Mouse (Mus musculus) 416B (cell line): ENCODE data around the gene Spata25.

Experiments
- DNase-seq: peaks from one replicate; pipeline ENCODE4 v3.0.0; 2011; ENCODE audit warnings: low read depth

The Spata25 gene

GRCm38 (mm10) chr2:164804533-164805331 is 23.6 kb downstream of the Spata25 start, which contains the start of the genes Acot8 and Zswim3:
Gene Acot8, minus strand, starts transcription at chr2:164804882.
Gene Zswim3, plus strand, starts transcription at chr2:164805098.
- DNase-seq: peak; percentile 100

- peak; percentile 21 for DNase-seq
Measured at GRCm38 (mm10) chr2:164803921-164804313, 24.4 kb downstream of the Spata25 start.

DNA sequence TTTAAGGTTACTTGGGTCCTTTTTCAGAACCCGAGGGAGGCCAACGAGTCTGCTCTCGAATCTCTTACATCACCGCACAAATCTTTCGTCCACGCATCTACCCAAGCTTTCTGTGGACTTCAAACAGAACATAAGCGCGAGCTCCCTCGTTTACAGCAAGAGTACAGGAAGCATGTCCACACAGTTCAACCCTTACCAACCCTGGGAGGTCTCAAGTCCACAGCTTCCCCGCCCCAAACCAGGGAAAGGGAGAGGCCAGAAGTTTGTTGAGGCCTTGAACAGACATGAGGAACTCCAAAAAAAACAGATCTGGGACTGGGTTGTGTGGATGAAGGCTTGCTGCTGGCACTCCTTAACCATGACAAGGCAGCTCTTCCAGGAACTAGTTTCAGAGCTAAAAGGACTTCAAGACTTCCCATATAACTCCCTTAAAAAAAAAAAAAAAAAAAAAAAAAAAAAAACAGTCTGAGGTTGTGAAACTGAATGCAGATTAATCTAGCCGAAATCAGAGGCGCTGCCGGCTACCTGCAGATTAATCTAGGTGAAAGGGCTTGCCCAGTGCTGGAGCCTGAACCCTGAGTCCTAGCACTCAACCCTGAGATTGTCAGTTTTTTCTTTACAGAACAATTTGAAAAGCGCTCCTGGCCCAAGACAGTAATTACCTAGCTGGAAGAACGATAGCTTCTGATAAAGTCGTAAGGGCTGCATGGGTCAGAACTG is 25.0 kb downstream of the Spata25 start:
- DNase-seq: peak; percentile 29

DNA sequence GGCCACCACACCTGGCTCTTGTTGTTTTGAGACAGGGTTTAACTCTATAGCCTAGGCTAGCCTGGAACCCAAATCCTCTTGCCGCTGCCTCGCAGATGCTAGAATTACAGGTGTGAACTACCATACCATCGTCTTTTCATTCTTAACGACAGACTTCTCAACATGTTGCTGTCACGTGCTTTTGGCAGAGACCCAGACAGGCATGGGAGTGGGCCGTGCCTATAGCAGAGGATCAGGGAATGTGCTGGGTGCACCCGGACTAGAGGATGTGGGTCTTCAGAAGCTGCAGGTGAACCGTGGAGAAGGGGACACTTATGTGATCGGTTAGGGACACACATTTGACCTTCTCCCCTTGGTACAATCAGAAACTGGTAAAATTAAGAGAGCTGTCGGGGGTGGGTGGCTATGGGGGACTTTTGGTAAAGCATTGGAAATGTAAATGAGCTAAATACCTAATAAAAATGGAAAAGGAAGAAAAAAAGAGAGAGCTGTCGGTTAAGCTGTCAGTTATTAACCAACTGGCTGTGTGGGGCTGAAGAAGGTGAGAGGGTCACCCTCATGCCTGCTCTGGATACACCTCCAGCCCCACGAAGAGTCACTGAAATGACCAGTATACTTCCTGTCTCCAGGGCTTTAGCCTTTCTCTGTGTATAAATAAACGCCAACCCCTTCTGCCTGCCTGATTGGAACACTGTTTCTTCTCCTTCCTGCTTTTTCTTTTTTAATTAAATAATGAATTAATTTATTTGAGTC is 27.9 kb downstream of the Spata25 start:
- DNase-seq: no peak

- DNase-seq: peak; percentile 76
Measured at GRCm38 (mm10) chr2:164798554-164798953, 29.8 kb downstream of the Spata25 start.

GRCm38 (mm10) chr2:164795868-164796267 is 32.5 kb downstream of the Spata25 start:
- DNase-seq: no peak

DNA sequence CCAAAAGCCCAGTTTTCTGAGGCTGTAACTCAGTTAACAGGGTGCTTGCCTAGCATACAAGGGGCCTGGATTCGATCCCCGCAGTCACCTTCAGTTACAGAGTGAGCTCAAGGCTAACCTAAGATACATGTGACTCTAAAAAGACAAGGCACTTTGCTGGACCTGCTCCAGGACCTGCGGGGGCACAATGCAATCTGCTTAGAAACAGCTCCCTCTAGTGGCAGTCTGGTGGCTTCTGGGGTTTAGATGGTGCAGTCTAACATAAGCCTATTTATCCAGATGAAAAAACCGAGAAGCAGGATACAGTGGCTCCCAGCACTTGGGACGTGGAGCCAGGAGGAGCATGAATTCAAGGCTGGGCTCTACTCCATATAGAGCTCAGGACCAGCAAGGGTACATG is 34.0 kb downstream of the Spata25 start:
- DNase-seq: peak; percentile 91

GRCm38 (mm10) chr2:164793772-164794171 is 34.6 kb downstream of the Spata25 start:
- DNase-seq: peak; percentile 62

- DNase-seq: peak; percentile 56
Measured at GRCm38 (mm10) chr2:164793236-164793635, 35.1 kb downstream of the Spata25 start.

DNA sequence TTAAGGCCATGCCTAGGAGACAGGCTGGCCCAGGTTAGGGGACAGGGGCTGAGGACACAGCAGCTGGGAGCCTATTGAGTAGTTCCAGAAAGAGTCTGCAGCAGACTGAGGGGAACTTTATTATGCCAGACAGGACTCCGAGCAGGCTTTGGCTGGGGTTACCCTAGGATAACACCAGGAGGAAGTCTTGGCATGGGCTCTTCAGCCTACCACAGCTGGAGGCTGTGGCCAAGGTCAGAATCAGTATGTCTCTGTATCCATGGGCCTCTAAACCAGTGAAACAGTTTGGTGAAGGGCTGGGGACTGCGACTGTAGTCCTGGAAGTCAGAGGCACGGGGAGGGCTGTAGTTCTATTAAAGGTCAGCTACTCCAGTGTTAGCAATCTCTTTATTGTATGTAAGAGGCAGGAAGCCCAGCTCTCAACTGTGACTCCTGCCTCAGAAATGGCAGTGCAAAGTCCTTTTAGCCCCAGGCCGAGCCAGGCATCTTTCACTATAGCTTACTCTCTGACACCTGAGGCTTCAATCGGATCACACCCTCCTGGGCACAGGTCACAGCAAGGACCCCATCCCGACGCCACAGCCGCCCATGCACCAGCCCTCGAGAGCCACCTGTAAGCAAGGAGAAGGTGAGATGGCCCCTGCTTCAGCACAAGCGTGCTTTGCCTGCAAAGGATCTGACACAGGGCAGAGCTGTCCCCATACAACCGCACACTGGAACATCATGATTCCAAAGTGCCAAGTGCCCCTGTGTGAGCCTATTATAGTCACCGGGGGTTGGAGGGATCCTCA is 35.7 kb downstream of the Spata25 start:
- no peak for DNase-seq

DNA sequence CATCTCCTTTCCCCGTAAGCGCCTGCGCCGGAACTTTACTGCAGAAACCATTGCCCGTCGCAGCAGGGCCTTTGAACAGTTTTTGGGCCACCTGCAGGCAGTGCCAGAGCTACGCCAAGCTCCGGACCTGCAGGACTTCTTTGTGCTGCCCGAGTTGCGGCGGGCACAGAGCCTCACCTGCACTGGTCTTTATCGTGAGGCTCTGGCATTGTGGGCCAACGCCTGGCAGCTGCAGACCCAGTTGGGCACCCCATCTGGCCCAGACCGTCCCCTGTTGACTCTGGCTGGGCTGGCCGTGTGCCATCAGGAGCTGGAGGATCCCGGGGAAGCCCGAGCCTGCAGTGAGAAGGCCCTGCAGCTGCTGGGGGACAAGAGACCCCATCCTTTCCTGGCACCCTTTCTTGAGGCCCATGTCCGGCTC is 36.5 kb downstream of the Spata25 start:
- no peak for DNase-seq

- DNase-seq: peak; percentile 11
Measured at GRCm38 (mm10) chr2:164790451-164790850, 37.9 kb downstream of the Spata25 start.

DNA sequence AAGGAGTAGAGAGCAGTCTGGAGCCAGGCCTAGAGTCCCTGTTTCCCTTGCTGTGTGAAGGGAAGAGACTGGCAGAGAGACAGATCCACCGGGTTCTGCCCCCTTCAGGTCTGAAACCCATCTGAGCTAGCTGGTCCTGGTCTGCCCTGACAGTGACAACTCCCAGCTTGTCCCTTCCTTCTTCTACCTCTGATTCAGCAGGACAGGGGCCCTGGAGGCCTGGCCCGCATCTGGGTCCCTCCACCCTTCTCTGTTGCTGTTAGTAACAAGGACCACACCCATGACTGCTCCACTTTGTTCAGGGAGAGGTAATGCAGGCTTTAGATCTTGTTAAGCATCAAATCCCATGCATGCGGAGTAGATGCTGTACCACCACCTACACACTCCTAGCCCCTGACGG is 39.9 kb downstream of the Spata25 start:
- no peak for DNase-seq

- no peak for DNase-seq
Measured at GRCm38 (mm10) chr2:164787779-164788178, 40.6 kb downstream of the Spata25 start.

GRCm38 (mm10) chr2:164787032-164787431 is 41.3 kb downstream of the Spata25 start:
- peak; percentile 77 for DNase-seq

- DNase-seq: peak; percentile 40
Measured at GRCm38 (mm10) chr2:164786388-164786885, 41.9 kb downstream of the Spata25 start.

DNA sequence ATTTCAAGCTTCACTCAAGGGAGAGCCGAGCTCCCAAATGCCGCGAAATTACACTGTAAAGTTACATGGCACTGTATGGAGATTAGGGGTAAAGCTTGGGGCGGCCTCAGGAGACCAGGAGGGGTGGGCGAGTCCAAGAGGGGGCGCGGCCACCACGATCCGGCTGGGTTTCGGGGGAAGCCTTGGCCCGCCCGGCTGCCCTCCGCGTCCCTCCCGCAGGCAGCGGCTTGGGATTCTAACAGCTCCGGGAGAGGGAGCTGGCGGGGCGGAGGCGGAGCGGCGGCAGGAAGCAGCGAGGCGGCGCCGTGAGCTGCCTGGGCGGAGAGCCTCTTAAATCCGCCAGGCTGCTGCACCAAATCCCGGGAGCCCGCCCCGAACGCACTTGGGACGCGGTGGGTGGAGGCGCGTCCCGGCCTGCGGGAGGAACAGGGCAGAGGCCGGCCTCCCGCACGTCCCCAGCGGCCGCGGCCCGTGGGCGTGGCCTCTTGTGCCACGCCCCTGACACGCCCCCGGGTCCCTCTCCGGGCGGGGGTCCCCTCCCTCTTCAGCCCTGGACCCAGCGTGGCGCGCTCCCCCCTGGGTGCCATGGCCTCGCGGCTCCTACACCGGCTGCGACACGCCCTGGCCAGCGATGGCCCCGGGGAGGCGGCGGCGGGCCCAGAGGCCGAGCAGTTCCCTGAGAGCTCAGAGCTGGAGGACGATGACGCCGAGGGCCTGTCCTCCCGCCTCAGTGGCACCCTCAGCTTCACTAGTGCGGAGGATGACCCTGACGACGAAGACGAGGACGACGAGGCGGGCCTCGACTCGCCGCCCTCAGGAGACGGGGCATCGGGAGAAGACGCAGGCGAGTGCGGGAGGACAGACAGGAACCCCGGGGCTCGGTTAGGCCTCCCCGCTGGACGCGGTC is 42.6 kb downstream of the Spata25 start, which contains the start of gene Snx21:
Gene Snx21, plus strand, starts transcription at position 343 of the 907 bp plus-strand sequence.
- peak; percentile 74 for DNase-seq

- DNase-seq: no peak
Measured at GRCm38 (mm10) chr2:164784869-164785420, 43.4 kb downstream of the Spata25 start.

- DNase-seq: peak; percentile 74
Measured at GRCm38 (mm10) chr2:164783926-164784581, 44.3 kb downstream of the Spata25 start.
